Mouse (Mus musculus) spleen, embryonic (tissue): ENCODE results near the gene Hoxb1.

Experiments
- CTCF ChIA-PET: fragments of 350-600 bp; sonication (Branson Sonifier 250); formaldehyde crosslinking; loops from one replicate; lab custom pipeline; 2022; lab: Charles Lee

Gene Hoxb1

DNA sequence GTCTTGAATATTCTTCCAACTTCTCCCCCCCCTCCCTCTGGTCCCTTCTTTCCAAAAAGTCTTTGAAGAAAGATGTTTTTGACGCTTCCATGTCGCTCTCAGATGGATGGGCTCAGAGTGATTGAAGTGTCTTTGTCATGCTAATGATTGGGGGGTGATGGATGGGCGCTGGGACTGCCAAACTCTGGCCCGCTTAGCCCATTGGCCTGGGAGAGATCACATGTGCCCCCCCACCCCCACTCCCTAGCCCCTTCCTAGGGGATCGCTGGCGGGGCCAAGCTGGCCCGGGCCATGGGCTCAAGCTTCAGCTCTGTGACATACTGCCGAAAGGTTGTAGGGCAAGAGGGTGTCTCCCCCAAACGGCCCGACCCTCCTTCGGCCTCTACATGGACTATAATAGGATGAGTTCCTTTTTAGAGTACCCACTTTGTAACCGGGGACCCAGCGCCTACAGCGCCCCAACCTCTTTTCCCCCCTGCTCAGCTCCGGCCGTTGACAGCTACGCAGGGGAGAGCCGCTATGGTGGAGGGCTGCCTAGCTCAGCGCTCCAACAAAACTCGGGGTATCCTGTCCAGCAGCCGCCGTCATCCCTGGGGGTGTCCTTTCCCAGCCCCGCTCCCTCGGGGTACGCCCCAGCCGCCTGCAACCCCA, at the start of gene Hoxb1:
Hoxb1 (plus strand) TSS at position 312 of the 651 bp plus-strand sequence.
- CTCF ChIA-PET = no interaction called here

DNA sequence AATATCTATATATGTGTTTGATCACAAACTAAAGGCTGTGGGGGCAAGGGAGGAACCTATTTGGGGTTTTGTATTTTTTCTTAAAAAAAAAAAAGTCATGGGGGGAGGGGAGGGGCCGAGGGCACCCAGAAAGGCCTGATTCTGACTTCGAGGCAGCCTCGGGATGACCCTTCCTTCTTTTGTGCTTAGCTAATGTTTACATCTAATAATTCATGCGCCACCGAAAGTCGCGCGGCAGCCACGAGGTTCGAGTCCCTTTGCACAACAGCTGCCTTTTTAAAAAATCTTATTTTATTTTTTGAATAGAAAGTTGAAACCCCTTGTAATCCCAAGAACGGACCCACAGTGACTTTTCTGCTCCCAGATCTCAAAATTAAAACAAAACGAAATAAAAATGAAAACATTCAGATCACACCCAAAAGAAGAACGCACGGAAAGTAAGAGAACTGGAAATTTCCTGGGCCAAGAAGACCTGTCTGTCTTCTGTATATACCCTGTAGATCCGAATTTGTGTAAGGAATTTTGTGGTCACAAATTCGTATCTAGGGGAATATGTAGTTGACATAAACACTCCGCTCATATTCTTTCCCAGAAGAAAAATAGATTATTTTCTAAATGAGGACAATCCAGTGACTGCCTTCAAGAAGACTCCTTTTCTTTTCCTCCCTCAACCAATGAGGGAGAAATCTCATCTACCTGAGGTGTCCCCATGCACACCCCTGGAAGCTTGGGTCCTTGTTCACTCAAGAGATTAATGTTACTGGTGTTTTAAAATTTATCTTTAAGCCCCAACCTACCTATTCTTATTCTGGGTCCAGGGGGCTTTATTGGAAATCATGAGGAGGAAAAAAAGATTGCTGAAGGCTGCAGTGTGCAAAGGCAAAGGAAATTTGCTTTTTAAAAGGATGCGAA, 48.6 kb upstream of the Hoxb1 start:
- CTCF ChIA-PET = no interaction called here

DNA sequence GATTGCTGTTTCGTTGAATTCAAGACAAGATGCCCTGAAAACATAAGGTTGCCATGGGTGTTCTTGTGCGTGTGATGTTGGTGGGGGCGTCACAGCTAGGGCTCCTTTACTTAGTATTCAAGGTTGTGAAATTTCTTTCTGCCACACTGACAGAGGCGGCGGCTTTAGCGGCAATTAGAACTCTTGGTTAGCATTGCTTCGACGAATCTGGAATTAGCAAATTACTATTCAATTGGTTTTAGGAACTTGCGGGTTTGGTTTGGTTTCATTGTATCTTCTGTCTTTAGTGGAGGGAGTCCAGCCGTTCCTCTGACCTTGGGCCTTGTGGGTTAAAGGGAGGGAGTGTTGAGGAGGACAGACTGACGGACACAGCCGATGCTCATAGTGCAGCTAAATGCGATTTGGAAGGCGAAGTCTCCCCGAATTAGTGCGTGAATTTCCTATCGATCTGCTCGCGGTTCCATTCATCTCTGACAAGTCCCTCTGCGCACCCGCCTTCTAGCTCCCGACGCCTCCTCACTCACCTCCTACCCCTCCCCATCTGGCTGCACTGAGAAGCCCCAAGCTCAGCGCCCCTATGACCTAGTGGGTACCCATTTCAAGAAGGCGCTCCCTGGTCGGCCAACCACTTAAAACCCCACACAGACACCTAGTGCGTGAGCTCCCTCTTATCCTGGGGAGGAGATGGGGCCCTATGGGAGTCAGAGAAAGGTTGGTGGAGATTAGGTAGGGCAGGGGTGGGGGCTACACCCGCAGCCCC, 47.8 kb upstream of the Hoxb1 start, which contains the start of gene Hoxb4:
Hoxb4 (plus strand) TSS at position 660 of the 760 bp plus-strand sequence.
- CTCF ChIA-PET = no interaction called here

DNA sequence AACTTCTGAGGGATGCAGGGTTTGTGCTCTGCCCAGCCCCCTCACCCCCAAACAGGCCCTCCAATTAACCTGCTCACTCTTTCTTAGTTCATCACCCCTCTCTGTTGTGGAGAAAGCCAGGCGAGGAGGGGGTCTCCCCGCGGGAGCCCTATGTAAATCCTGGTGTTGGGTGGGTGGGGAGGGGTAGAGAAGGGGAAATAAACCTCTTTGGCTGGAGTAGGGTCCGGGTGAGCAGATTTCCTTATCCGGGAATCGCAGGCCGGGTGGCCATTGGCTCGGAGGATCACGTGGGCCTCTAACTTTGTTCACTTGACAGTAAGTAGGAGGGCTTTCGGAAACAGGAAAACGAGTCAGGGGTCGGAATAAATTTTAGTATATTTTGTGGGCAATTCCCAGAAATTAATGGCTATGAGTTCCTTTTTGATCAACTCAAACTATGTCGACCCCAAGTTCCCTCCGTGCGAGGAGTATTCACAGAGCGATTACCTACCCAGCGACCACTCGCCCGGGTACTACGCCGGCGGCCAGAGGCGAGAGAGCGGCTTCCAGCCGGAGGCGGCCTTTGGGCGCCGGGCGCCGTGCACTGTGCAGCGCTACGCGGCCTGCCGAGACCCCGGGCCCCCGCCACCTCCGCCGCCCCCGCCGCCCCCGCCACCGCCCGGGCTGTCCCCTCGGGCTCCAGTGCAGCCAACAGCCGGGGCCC, 47.0 kb upstream of the Hoxb1 start:
- CTCF ChIA-PET = no interaction called here

DNA sequence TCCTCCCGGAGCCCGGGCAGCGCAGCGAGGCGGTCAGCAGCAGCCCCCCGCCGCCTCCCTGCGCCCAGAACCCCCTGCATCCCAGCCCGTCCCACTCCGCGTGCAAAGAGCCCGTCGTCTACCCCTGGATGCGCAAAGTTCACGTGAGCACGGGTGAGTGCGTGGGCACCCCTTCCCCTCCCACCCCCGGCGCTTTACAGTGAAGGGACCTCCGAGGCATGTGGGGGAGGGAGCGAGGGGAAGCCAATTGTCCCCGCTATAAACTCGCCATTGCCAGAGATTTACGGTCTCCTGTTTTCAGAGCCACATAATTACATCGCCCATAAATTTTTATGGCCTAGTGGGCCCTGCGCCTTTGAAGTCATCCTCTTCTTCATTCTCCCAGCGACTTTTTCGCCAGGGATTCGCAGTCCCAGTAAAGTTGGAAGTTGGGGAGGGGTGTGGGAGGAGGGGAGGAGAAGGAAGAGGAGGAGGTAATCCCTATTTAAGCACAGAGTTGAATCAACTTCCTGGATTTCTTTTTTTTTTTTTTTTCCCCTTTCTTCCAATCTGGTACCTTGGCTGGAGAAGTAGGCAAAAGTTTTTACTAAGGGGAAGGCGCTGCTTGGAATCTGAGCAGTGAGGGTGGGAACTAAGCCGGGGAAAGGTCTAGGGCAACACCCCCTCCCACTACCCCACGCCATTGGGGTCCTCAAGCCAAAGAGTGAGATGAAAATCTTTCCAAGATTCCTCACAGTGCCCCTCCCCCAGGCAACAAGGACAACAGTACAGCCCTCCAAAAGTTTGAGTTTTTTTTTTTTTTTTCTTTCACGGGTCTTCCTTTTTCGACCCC, 46.3 kb upstream of the Hoxb1 start:
- CTCF ChIA-PET = interaction anchor here (0.7 kb wide), 1 partner anchor 568 kb away, joined by 5 read pairs; no protein-coding TSS in a partner anchor

DNA sequence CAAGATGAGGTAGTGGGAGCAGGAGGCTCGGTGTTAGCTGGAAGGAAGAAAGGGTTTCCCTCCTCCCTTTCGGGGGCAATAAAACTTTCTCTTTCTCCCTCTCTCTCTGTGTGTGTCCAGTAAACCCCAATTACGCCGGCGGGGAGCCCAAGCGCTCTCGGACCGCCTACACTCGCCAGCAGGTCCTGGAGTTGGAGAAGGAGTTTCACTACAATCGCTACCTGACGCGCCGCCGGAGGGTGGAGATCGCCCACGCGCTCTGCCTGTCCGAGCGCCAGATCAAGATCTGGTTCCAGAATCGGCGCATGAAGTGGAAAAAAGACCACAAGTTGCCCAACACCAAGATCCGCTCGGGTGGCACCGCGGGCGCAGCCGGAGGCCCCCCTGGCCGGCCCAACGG, 45.6 kb upstream of the Hoxb1 start:
- CTCF ChIA-PET = interaction anchor here (0.7 kb wide), 1 partner anchor 569 kb away, joined by 5 read pairs; no protein-coding TSS in a partner anchor

DNA sequence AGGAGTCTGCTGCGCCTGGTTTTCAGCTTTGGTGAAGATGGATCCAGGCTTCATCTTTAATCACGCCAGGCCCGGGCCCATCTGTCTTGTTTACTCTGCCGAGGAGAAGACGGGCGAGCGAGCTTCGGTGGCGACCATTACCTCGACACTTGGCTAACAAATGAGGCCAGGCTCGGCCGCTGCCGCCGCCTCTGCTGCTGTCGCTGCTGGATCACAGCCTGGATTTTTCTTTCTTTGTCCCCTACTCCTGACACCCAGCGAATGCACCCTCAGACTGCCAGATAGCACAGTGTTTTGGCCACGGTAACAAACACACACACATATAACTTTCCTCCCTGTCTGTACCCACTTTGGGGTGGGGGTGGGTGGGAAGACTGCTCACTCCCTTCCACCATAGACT, 44.9 kb upstream of the Hoxb1 start:
- CTCF ChIA-PET = interaction anchor here (0.7 kb wide), 1 partner anchor 378 kb away, joined by 5 read pairs; no protein-coding TSS in a partner anchor

DNA sequence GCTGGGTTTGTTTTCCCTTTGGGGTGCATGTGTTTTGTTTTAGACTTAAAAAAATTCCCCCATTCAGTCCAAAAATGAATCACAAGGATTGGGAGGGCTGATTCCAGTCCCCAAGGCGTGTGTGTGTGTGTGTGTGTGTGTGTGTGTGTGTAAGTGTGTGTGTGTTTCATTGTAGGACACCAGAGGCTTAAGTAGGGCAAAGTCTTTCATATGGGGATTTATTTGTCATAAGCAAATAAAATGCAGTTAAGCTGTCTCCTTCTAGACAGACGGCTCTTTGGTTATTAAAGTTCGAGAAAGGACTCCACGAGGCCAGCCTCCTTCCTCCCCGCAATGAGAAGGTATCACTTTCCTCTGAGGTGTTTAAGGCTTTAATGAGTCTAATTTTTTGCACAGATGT, 43.7 kb upstream of the Hoxb1 start:
- CTCF ChIA-PET = no interaction called here

DNA sequence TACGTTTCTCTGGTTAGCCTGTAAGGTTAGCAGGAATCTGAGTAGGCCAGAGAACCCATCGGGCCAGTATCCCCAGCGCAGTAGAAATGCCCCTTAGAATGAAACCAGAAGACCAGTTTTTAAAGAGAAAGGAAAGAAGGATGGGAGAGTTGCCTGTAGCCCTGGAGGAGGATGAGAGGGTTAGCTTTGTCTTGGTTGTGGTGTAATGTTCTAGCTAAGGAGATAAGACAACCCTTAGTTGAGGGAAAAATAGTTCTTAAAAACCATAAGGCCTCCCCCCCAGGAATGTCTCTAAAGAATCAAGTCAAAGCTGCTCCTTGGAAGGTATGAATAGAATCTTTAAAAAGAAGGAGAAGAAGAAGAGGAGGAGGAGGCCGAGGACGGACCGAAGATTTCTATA, 42.8 kb upstream of the Hoxb1 start:
- CTCF ChIA-PET = no interaction called here

DNA sequence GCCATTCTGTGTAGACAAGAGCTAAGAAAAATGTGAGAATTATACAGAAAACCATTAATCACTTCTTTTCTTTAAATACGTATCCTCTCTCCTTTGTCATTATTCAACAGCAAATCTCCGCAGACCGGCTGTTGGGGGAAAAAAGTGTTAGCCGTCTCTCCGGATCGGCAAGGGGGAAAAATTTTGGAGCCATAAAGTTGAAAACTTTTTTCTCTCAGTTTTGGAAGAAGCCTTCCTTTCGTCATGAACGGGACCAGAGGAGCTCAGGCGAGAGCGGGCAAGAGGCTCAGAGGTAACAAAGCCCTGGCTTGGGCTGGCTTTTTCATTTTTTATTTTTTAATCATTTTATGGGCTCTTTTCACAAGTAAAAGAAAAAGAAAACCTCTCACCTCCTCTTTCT, 42.4 kb upstream of the Hoxb1 start, which contains the start of gene Hoxb3:
Hoxb3 (plus strand) TSS at position 173 of the 400 bp plus-strand sequence.
- CTCF ChIA-PET = no interaction called here

DNA sequence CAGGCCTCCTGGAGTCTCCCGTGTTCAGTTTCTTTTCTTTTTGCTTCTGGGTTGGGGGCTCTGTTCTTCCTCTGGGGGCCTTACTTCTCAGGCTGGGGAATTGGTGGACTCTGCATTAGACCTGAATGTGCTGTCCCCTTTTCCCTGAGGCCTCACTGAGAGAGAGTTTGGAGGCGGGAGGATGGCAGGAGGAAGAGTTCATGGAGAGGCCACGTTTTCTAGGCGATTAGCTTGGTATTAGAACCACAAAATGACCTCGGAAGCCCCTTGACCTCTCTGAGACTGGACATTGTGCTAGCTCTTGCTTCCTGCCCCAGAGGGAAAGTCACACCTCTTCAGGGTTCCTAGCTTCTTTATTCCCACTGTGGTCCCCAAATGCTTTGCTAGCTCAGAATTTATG, 41.4 kb upstream of the Hoxb1 start:
- CTCF ChIA-PET = interaction anchor here (0.6 kb wide), 2 partner anchors 223 to 543 kb away, joined by 3 to 4 read pairs; no protein-coding TSS in a partner anchor

DNA sequence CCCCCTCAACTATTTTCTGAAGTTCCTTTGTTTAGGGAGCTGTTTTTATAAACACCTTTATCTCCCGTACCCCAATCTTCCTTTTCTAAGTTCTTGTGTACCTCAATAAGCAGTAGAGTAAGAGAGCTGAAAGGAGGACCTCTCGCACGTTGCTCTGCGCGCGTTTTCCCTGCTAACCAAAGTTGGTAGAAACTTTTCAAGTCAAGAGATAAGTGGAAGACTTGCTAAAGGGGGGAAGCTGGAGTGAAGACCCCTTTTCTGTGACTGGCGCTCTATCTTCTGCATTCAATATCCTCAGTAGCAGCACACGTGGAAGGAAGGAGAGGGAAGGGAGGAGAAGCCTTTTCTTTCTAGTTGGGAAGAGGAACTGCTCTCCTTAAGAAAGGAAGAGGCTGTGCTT, 40.6 kb upstream of the Hoxb1 start:
- CTCF ChIA-PET = no interaction called here

DNA sequence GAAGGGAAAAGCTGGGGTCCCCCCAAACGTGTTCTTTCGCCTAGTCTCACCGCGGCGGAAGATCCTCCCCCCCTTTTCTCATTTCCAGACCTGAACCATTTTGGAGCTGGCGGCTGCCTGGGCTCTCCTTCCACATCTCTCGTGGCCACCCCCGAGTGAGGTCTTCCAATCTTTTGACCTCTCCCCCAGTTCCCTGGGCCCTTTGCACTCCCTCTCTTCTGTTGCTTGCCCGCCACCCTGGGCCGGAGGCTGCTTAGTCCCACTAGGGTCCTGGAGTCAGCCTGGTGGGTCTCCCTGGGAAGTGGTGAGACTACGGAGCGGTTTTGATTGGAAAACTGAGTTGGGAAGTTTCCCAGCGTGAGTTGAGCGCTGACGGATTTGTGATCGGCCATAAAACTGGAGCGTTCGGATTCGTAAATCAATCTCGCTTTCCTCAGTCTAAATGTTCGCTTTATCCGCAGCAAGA, 39.8 kb upstream of the Hoxb1 start:
- CTCF ChIA-PET = no interaction called here

DNA sequence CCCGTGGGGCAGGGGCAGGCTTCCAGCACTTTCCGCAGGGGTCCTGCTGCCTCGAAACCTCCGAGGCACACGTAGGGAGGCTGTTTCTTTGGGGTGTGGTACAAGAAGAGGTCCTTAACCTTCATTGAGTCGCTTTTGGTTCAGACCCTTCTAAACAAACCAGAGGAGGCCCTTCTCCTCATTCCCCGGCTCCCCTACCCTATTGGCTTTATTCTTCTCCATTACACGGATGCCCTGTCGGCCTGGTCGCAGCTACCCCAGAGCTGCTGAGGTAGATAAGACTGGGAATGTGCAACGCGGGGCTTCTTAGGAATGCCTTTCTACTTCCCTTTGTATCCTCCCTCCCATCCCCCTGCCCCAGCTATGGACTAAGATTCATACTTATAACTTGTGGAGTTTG, 38.8 kb upstream of the Hoxb1 start:
- CTCF ChIA-PET = no interaction called here

DNA sequence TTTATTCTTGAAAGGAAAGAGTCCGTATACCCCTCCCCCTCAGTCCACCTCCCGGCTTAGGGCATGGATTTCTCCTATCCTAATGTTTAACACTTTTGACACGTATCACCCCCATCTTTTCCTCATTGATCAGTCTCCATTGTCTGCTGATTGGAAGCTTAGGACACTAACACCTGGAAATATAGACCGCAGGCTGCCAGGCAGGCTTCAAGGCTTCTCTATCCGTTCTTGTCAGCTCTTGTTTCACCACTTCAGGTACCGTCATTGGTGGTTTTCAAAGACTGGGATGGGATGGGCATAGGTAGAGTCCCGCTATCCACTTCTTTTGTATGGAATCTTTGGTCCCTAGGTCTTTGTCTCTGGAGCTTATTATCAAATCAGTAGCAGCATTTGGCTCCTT, 38.4 kb upstream of the Hoxb1 start:
- CTCF ChIA-PET = no interaction called here

DNA sequence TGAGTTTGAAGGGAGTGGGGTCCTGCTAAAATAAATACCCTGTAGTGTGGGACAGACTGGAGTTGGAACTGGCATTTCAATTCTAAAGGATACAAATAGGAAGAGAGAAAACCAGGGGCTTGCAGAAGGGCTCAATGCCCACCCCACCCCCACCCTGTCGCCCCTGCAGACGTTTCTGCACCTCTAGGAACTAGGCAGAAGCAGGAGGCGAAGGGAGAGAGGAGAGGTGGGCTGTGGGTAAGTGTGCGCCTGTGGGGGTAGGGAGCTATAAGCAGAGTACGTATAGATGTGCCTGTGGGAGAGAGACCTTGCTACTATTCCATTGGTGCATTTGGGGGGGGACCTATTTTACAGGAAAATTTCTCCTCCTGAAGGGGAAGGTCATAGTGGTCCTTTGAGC, 37.8 kb upstream of the Hoxb1 start:
- CTCF ChIA-PET = no interaction called here

DNA sequence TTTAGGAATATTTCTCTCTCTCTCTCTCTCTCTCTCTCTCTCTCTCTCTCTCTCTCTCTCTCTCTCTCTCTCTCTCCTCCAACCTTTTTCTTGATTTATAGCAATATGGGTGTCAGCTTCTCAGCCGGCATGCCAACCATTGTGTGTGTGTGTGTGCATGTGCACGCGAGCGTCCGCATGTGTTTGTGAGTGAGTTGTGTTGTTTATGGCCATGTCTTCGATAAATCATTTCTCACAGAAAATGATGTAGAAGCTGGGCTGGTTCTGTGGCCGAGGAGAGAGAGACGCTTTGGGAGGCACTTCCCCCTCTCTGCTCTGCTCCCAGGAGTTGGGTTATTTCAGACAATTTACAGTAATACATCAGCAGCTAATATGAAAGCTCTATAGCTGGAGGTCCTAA, 36.9 kb upstream of the Hoxb1 start:
- CTCF ChIA-PET = no interaction called here

DNA sequence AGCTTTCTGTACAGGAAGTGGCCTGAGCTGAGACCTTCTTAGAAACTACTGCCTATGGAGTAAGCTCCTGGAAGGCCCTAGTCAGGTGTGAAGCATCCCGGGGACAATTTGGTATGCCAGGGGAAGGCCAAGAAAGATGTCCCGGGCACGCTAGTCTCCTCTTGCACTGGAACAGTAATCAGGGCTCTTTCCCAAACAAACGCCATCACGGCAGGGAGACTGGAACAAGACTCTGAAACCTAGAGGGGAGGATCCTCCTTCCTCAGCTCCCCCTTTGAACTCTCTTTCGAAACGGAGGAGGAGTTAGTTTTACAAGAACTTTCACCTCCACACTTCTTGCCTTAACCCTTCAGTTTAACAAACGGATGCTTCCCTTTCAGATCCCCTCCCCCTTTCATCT, 33.4 kb upstream of the Hoxb1 start:
- CTCF ChIA-PET = interaction anchor here (0.5 kb wide), 1 partner anchor 19 kb away, joined by 3 read pairs; no protein-coding TSS in a partner anchor

DNA sequence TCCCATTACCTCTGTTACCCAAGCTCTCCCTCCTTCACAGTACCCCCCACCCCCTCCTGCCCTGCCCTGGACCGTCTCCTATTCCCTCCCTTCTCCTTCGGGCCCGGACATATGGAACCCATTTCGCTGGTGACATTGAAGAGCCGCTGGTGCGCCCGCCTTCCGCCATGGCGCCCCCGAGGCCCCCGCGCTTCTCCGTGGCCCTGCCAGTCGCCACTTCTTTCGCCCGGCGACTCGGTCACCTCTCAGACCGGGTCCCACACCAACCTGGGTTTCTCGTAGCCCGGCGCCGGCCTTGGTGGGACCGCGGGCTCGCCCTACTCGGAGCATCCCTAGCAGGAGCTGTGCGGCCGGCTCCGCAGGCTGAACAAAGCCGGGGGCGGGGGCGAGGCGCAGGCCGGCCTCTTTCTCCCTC, 32.9 kb upstream of the Hoxb1 start:
- CTCF ChIA-PET = no interaction called here
